Mouse (Mus musculus) heart, embryonic 11.5 days (tissue): Measurements from ENCODE around the gene Omp. TPM values are rescaled to one million over a fixed set of nuclear protein-coding genes. Genes with fewer than 3 reads are reported as not detected.

Source experiments
- ATAC-seq: fragments of 200-750 bp; cut with Nextera tagmentation; replicated peaks from 2 replicates; pipeline ENCODE4 v1.8.0; 2017; ENCODE audit warnings: moderate library complexity; ENCODE audit not compliant: insufficient number of reproducible peaks, low FRiP score, low TSS enrichment
- H3K27ac ChIP-seq: fragments of 300-500 bp; sonication (generic); 2 replicates; pipeline ENCODE4 v1.5.1; 2014; ENCODE audit warnings: mild to moderate bottlenecking, low read depth, low read length
- H3K27me3 ChIP-seq: fragments of 300-500 bp; sonication (generic); 2 replicates; pipeline ENCODE4 v1.6.1; 2014; ENCODE audit warnings: mild to moderate bottlenecking, low read length, mixed read lengths; ENCODE audit not compliant: control insufficient read depth, insufficient read depth
- H3K36me3 ChIP-seq: fragments of 300-500 bp; sonication (generic); 2 replicates; pipeline ENCODE4 v1.6.1; 2014; ENCODE audit warnings: mild to moderate bottlenecking, low read length, moderate library complexity, mixed read lengths; ENCODE audit not compliant: control insufficient read depth, insufficient read depth
- H3K4me1 ChIP-seq: fragments of 300-500 bp; sonication (generic); 2 replicates; pipeline ENCODE4 v1.6.1; 2014; ENCODE audit warnings: low read length; ENCODE audit not compliant: control insufficient read depth, insufficient read depth
- H3K4me2 ChIP-seq: fragments of 300-500 bp; sonication (generic); 2 replicates; pipeline ENCODE4 v1.6.1; 2014; ENCODE audit warnings: mild to moderate bottlenecking, moderate library complexity
- H3K4me3 ChIP-seq: fragments of 300-500 bp; sonication (generic); 2 replicates; pipeline ENCODE4 v1.5.1; 2014; ENCODE audit warnings: low read depth, low read length
- H3K9ac ChIP-seq: fragments of 300-500 bp; sonication (generic); 2 replicates; pipeline ENCODE4 v1.6.1; 2014; ENCODE audit warnings: mild to moderate bottlenecking, low read depth, low read length, moderate library complexity
- H3K9me3 ChIP-seq: fragments of 300-500 bp; sonication (generic); replicated peaks from 2 replicates; pipeline ENCODE4 v1.6.1; 2016; ENCODE audit warnings: low read length; ENCODE audit not compliant: control insufficient read depth
- WGBS: fragments of 180-500 bp; shearing (Covaris S2); extraction: QIAGEN DNeasy Blood & Tissue Kit; methylation state at CpG from one replicate; pipeline ENCODE4 v1.1.7; 2014; ENCODE audit not compliant: insufficient replicate concordance; 5-methylcytosine and 5-hydroxymethylcytosine counted together
- polyA plus RNA-seq: library from polyadenylated mRNA; unstranded; fragments of >200 nt; fragmentation: Nextera tagmentation; extraction: Ambion mirVana; gene quantifications from 2 replicates; pipeline ENCODE4 v1.2.1, GENCODE M21; 2014

The Omp gene
- polyA plus RNA-seq, 1 experiment from 2014 or later, result 0.47 TPM

DNA sequence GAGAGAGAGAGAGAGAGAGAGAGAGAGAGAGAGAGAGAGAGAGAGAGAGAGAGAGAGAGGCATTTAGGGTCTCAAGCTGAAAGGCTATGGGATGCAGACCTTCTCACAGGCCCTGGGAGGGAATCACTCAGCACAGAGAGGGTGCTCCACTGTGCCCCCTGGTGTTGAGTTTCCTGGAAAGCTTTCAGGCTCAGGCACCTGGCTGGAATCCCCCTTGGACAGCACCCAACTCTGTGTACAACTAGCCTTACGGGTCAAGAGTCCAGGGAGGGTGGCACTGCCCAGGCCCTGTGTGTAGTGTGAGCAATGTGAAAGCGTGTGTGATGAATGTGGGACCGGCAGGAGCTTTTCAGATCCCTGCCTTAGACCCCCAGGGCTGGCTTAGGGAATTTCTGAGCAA lies 4.1 kb downstream of the Omp start:
- Histone ChIP-seq H3K36me3 (no peaks in the 10 kb centered on the region), H3K9me3 (no peaks in the 10 kb centered on the region), H3K4me2 (no peak overlapping the region), H3K4me1 (peaks cover 27% of the 10 kb centered on the region), H3K27ac (no peak overlapping the region), H3K4me3 (no peak overlapping the region), H3K9ac (no peak overlapping the region), H3K27me3 (no peaks in the 10 kb centered on the region; the same call in 1 of the 2 replicates)
- no peak for ATAC-seq
- WGBS, result 67% methylated on average over 3 of the region's 3 CpGs

DNA sequence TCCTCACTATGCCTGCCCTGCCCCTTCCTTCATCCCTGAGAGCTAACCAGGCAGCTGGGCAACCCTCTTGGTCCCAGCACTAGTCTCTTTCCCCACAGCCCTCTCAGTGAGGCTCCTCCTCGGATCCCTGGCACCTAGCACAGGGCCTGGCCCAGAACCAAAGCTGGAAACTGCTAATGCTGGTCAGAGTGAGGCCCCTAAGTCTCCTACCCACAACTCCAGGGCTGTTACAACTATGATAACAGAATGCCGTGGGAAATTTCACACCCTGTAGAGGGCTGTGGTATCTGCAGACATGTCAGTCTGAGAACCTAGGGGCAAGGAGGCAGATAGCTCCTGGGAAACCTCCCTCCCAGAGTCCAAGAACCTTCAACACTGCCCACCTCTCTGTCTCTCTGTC lies 4.7 kb downstream of the Omp start:
- Histone ChIP-seq H3K4me3 (no peak overlapping the region), H3K36me3 (no peaks in the 10 kb centered on the region), H3K27me3 (no peaks in the 10 kb centered on the region; the same call in 1 of the 2 replicates), H3K9ac (no peak overlapping the region), H3K4me1 (peaks cover 27% of the 10 kb centered on the region), H3K4me2 (no peak overlapping the region), H3K9me3 (no peaks in the 10 kb centered on the region), H3K27ac (peak overlapping the region; percentile 54)
- WGBS, result 10% methylated on average over 2 of the region's 2 CpGs
- no peak for ATAC-seq

DNA sequence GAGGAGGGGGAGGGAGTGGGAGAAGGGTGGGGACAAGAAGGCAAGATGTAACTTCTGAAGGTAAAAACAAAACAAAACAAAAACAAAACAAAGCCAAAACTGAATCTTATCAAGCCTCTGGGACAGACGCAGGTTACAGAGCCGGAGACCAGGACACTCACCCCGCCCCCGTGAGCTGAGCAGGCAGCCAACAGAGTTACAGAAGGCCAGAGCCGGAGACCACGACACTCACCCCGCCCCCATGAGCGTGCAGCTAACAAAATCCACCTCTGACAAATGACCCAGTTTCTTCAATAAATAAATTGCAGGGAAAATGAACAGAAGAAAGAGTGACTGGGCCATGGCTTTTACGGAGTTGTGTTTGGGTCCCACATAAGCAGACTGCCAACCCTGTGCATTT lies 6.1 kb downstream of the Omp start:
- no peak overlapping the region for H3K27ac ChIP-seq
- H3K4me3 ChIP-seq, result no peak overlapping the region
- no peaks in the 10 kb centered on the region for H3K36me3 ChIP-seq
- no peak overlapping the region for H3K9ac ChIP-seq
- no peaks in the 10 kb centered on the region for H3K9me3 ChIP-seq
- peak overlapping the region; percentile 23 for H3K4me2 ChIP-seq
- no peak for ATAC-seq
- H3K4me1 ChIP-seq, result peaks cover 27% of the 10 kb centered on the region
- no peaks in the 10 kb centered on the region; the same call in 1 of the 2 replicates for H3K27me3 ChIP-seq
- WGBS, result 10% methylated on average over 9 of the region's 9 CpGs

DNA sequence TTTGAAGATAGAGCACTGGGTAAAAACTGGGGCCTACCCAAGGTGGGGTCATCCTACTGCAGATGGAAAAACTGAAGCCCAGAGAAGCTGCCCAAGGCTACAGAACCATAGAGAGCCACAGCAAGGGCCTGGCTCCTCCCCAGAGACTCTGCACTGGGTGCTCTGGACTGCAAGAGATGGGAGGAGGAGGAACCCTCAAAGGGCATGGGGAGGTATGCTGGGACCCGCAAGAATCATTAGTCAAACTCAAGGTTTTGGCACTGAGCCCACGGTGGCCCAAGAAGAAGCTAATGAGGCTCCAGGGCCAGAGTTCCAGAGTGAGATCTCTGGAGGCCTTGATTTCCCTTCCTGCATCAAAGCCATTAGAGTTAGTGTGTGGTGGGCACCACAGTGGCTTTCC lies 7.3 kb downstream of the Omp start:
- Histone ChIP-seq H3K4me2 (no peak overlapping the region), H3K9ac (no peak overlapping the region), H3K4me1 (peaks cover 27% of the 10 kb centered on the region), H3K9me3 (no peaks in the 10 kb centered on the region), H3K27ac (no peak overlapping the region), H3K27me3 (no peaks in the 10 kb centered on the region), H3K36me3 (no peaks in the 10 kb centered on the region), H3K4me3 (no peak overlapping the region)
- no peak for ATAC-seq
- 75% methylated on average over 2 of the region's 2 CpGs for WGBS

- WGBS, result 56% methylated on average over 3 of the region's 3 CpGs
- H3K4me2 ChIP-seq, result no peak overlapping the region
- ATAC-seq, result no peak
Measured at GRCm38 (mm10) chr7:98137583-98137982, 7.7 kb downstream of the Omp start.

GRCm38 (mm10) chr7:98131751-98132150 lies 13.6 kb downstream of the Omp start:
- WGBS, result 96% methylated on average over 8 of the region's 8 CpGs
- Histone ChIP-seq H3K27me3 (no peaks in the 10 kb centered on the region), H3K36me3 (no peaks in the 10 kb centered on the region), H3K9ac (no peak overlapping the region), H3K4me1 (no peaks in the 10 kb centered on the region), H3K27ac (no peak overlapping the region), H3K9me3 (no peaks in the 10 kb centered on the region), H3K4me3 (no peak overlapping the region), H3K4me2 (no peak overlapping the region)
- ATAC-seq, result no peak

More at GRCm38 (mm10) chr7:98137583-98137982, 7.7 kb downstream of the Omp start:
- Histone ChIP-seq H3K36me3 (no peaks in the 10 kb centered on the region), H3K9ac (no peak overlapping the region), H3K27me3 (no peaks in the 10 kb centered on the region), H3K27ac (no peak overlapping the region), H3K4me1 (peaks cover 27% of the 10 kb centered on the region), H3K4me3 (no peak overlapping the region), H3K9me3 (no peaks in the 10 kb centered on the region)

GRCm38 (mm10) chr7:98125473-98125872 lies 19.8 kb downstream of the Omp start:
- Histone ChIP-seq H3K27me3 (no peaks in the 10 kb centered on the region), H3K4me2 (no peak overlapping the region), H3K4me3 (no peak overlapping the region), H3K9me3 (no peaks in the 10 kb centered on the region), H3K9ac (no peak overlapping the region), H3K27ac (no peak overlapping the region), H3K4me1 (peaks cover 3% of the 10 kb centered on the region; the same call in 1 of the 2 replicates), H3K36me3 (no peaks in the 10 kb centered on the region)
- ATAC-seq, result no peak
- WGBS, result 39% methylated on average over 5 of the region's 5 CpGs

DNA sequence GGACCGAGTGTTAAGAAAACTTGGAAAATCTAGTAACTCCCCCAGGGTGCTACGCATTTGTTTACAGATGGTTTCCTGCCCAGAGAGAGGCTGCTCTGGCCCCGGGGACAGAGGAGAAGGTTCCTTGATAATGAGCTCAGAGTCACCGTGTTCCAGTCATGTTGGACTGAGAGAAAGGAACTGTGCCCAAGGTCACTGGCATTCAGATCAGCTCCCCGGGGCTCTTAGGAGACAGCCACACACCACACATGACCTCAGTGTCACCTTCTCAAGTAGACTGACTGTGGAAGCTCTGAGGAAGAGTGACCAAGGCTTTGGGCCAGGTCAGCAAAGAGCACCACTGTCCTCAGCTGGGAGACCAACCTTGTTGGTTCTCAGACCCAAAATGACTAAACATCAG lies 20.6 kb downstream of the Omp start:
- no peak overlapping the region for H3K4me2 ChIP-seq
- H3K9ac ChIP-seq, result no peak overlapping the region
- H3K36me3 ChIP-seq, result no peaks in the 10 kb centered on the region
- no peak for ATAC-seq
- no peak overlapping the region for H3K27ac ChIP-seq
- H3K4me1 ChIP-seq, result peaks cover 5% of the 10 kb centered on the region; the same call in 1 of the 2 replicates
- 33% methylated on average over 5 of the region's 5 CpGs for WGBS
- no peaks in the 10 kb centered on the region for H3K27me3 ChIP-seq
- H3K4me3 ChIP-seq, result no peak overlapping the region
- H3K9me3 ChIP-seq, result no peaks in the 10 kb centered on the region

- no peak overlapping the region for H3K27ac ChIP-seq
- H3K9ac ChIP-seq, result peak overlapping the region; percentile 16; the same call in 1 of the 2 replicates
- no peak overlapping the region for H3K4me2 ChIP-seq
- H3K9me3 ChIP-seq, result no peaks in the 10 kb centered on the region
- H3K27me3 ChIP-seq, result no peaks in the 10 kb centered on the region
- H3K36me3 ChIP-seq, result no peaks in the 10 kb centered on the region
- H3K4me1 ChIP-seq, result peaks cover 7% of the 10 kb centered on the region; the same call in 1 of the 2 replicates
- H3K4me3 ChIP-seq, result no peak overlapping the region
- WGBS, result 68% methylated on average over 8 of the region's 8 CpGs
- ATAC-seq, result no peak
Measured at GRCm38 (mm10) chr7:98121673-98122072, 23.6 kb downstream of the Omp start.
